Mouse (Mus musculus): Measurements from ENCODE around the gene Scaf11.
"Not testable (repeated sequence)": the region's sequence is repeated elsewhere in the genome, so short reads cannot be mapped to it uniquely, and the experiment has no call there.

Gene Scaf11

DNA sequence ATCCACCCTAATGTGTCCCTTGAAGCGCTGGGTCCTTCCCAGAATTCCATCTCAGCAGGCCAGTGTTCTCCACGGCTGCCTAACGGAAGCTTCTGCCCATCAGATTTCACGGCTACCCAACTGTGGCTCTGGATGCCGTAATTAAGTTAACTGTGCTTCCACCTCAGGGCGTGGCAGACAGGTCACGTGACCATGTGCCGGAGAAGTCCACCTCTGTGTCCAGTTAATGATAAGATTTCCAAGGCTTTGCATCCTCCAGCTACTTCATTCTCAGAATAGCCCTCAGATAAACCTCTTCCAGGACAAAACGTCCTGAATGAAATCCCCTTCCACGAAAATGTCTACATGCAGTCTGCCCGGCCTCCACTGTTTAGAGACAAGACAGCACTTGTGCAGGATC lies 4.4 kb upstream of the Scaf11 start:
- no peak for DNase-seq (ENCODE audit: low spot score in 2 of 2)

DNA sequence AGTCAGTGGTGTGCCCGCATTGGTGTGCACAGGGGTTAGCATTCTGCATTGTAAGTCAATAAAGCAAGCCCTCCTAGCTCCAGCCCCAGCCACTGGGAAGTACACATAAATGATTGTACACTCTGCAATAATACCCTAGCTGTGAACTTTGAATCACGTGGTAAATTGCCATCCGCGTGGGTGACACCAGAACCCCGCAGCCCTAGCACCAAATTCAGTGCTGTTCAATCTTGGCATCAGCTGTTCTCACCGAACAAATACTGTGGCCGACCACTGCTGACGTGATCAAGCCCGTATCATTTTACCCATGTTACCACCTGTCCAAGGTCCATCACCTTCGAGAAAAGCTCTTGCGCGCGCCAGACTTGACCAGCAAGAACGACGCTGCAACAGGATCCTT lies 3.2 kb upstream of the Scaf11 start:
- no peak for DNase-seq (ENCODE audit: low spot score in 2 of 2)

DNA sequence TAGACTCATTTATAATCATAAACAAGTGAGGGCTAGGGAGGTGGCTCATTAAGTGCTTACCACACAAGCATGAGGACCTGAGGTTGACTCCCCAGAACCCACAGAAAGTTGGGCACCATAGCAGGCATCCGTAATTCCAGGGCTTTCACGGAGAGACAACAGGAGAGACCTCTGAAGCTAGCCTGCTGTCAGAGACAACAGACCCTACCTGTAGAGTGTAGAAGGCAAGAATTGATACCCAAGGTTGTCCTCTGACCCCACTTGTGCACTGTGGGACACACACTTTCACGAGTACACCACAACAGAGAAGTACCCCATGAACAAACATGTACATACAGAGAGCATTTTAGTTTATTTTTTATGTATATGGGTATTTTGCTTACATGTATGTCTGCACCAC lies 2.0 kb upstream of the Scaf11 start:
- no peak for DNase-seq (ENCODE audit: low spot score in 2 of 2)

DNA sequence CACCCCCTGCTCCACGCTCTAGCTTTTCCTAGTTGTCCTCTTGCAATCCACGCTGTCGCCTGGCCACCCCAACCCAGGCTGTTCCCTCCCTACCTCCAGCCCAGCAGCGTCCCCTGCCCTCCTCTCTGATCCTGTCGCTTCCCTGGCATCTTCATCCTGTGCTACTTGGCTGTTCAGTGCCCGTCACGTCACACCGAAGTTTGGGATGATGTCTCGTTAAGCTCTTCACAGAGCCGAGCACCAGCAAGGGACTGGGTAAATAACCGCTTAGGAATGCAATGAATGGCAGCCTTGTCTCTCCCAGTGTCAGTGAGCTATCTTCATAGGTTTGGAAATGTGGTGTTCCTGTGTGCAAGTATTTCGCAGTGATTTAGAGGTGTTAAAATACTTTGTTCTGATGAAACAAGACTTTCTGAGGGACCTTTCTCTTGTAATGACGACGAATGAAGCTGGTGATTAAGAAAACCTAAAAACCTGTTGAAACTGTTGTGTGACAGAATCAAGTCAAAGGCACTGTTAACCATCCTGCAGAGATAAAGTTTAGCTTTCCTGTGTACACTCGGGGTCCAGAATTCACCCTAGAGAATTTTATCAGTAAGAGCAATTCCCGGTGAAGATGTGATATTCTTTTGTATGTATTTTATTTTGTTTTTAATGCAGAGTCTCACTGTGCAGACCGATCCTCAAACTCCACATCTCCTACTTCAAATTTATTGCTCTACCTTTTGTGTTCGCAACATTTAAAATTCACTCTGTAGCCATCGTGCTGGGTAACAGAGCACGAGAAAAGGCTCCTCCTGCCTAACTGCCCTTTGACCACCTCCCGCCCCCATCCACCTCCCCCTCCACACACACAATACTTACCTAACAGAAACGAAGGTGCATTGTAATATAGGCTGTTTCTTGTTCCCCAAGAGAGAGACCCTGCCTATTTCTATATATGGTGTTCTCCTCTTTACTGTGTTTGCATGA lies 1.2 kb upstream of the Scaf11 start:
- no peak for DNase-seq (ENCODE audit: low spot score in 2 of 2)

DNA sequence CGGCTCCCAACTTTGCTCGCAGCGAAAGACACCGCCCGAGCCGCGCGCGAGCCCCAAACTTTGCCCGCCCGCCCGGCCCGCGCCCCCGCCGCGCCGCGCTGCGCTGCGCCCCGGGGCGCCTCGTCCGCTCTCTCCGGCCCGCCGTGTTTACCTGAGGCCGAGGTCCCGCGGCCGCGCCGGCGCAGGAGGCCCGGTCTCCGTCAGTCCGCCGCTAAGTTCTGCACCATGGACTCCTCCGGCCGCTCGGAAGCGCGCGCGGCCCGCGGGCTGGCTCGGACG lies 253 bp downstream of the Scaf11 start:
- DNase-seq (ENCODE audit: low spot score in 2 of 2), result no peak

DNA sequence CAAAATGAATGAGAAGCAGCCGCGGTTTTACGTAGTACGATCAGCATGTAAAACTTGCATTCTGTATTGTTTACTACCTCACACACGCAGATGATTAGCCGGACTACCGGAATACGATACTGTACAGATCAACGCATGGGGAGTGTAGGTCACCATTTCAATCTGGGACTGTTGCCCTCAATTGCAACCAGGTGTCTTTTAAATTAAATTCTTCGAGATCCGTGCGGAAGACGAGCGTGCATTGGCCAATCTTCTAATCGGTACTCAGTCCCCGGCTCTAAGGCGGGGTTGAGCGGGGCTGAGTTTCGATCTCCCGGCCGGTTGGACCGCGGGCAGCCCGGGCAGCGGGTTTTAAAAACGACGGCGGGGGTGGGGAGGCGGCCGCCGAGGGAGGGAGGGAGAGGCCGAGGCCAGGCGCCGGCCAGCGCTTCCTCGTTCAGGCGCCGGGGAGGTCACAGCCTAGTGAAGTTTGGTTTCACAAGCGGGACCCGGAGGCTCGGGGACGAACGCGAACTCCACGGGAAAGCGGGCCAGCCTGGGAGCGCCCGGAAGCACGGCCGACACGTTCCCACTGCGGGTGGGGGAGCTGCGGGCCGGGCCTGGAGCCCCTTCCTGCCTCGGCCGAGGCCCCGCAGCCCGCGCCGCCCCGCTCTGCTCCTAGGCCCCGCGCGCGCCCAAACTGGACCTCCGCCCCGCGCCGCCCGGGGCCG lies 747 bp downstream of the Scaf11 start:
- DNase-seq (ENCODE audit: low spot score in 2 of 2), result peak; percentile 62 to 73

DNA sequence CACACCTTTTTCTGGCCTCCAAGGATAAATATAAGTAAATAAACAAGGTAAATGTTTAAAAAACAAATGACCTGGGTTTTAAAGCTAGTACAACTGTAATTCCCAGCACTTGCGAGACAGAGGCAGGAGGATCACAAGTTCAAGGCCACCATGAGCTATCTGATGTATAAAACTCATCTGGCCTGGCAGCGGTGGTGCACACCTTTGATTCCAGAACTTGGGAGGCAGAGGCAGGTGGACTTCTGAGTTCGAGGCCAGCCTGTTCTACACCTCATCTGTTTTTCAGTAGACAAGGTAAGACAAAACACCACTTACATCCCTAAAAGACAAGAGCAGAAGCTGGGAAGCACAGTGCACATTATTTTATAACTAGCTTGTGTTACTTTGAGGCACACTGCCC lies 2.4 kb downstream of the Scaf11 start:
- no peak for DNase-seq (ENCODE audit: low spot score in 2 of 2)

GRCm38 (mm10) chr15:96457338-96457664 lies 3.3 kb downstream of the Scaf11 start:
- no peak for DNase-seq (ENCODE audit: low spot score in 2 of 2)

DNA sequence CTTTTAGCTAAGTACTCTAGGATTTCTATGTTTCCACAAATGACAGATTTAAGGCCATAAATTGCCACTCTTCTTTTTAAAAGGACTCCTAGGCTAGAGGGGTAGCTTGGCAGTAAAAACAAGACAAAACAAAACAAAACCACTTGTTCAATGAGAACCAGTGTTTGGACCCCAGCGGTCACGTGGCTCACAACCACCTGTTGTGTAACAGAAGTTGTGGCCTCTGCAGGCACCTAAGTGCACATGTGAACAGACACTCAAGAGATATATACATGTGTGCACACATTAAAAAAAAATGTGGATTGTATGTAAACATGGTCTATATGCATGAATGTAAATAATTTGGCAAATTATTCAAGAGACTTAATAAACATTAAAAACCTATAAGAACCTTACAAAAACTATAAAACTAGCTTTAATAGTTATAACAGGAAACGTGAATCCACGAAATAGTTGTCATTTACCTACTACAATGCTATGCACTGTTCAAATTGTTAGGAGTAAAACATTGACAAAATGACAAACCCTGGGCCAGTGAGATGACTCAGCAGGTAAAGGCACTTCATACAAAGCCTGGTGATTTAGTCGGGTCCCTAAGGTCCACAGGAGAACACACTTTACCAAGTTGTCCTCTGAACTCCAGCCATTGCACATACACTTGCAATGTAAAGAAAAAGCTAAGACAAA lies 3.8 kb downstream of the Scaf11 start:
- no peak for DNase-seq (ENCODE audit: low spot score in 2 of 2)

DNA sequence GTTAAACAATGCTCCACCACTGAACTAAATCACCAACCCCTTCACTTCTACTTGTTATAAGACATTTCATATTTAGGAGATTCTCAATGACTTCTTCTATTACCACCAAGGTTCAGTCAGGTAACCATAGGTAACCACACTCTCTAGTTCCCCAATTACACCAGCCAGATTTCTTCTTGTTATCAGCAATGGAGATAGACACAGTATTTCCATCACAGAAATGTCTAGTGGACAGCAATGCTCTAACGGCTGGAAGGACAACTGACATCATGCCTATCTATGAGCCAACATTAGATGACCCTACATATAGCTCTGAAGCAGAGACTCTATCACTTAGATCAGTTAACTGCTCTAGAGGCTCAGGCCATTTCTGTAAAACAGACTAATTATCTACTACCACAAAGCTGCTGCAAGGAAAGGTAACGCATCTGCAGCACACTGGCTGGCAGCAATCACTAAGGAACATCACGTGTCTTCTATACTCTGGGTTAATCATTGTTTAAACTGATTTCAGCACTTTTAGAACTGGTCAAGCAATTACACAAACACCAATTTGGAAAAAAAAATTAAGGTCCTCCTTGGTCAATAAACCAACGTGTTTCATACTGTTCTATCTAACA lies 4.9 kb downstream of the Scaf11 start:
- DNase-seq (ENCODE audit: low spot score in 2 of 2), result no peak

GRCm38 (mm10) chr15:96453346-96453745 lies 7.3 kb downstream of the Scaf11 start:
- DNase-seq (ENCODE audit: low spot score in 2 of 2), result no peak

DNA sequence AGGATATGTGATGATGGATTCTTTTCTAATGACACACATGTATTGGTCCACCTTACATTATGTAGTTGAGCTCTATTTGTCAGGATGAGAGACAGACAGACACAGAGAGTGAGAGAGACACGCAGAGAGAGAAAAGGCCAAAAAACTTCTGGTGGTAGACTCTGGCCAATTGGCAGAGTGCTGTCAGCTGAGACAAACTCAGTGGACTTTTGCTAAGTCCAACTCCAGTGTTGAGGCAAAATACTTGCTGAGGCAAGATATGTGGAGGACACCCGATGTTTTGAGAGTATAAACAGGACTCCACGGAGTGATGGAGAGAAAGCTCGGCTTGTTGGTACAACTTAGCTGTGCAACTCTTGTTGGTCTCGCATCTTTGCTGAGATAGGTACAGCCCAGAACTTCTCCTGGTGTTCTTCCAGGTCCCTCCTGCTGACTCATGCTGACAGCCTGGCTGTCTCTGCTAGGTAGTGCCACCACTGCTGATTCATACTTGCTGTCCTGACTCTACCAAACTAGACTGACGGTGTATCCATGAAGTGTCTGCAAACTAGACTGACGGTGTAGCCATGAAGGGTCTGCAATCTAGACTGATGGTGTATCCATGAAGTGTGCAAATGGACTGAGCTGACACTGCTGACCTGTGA lies 11.9 kb downstream of the Scaf11 start:
- peak in 1 of 2 experiments; percentile 16 for DNase-seq (ENCODE audit: low spot score in 2 of 2)

- DNase-seq (ENCODE audit: low spot score in 2 of 2), result no peak
Observed at GRCm38 (mm10) chr15:96446785-96447184, 13.9 kb downstream of the Scaf11 start.

GRCm38 (mm10) chr15:96441480-96441879 lies 19.2 kb downstream of the Scaf11 start:
- not testable (repeated sequence) for DNase-seq (ENCODE audit: low spot score in 2 of 2)

GRCm38 (mm10) chr15:96434202-96434601 lies 26.4 kb downstream of the Scaf11 start:
- no peak for DNase-seq (ENCODE audit: low spot score in 2 of 2)

- no peak for DNase-seq (ENCODE audit: low spot score in 2 of 2)
Observed at GRCm38 (mm10) chr15:96419920-96420319, 40.7 kb downstream of the Scaf11 start.

DNA sequence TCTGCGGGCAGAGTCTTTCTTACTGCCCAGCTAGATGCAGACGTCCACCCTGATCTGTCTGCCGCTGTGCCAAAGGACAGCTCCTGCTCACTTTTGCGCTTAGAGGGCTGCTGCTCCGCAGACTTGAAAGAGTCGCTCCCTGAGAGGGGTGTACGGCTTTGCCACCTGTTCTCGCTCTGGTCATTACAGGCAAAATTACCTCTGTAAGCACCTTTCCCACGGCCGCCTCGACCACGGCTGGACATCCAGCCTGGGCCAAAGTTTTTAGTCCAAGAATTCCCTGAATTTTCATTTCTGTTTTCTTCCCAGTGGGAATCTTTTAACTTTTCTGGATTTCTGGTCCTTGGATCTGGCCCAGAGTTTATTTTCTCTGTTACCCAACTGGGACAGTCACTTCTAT lies 42.5 kb downstream of the Scaf11 start:
- no peak for DNase-seq (ENCODE audit: low spot score in 2 of 2)

GRCm38 (mm10) chr15:96408717-96409121 lies 51.9 kb downstream of the Scaf11 start:
- no peak for DNase-seq (ENCODE audit: low spot score in 2 of 2)

DNA sequence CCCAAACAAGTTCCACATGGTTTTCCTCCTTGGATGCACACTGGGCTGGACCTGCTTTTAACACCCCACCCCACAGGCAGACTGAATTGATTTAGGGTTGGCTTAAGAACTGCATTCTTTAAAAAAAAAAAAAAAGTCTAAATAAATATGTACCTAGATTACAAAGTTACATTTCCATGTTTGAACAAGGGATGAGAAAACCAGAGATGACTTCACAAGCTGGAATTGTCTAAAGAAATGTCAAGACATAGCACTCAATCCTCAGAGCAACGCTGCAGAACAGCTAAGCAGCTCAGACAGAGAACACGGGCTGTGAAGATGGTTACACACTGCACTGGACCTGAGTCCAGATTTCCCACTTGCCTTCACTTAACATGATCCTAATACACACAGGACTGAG lies 53.5 kb downstream of the Scaf11 start:
- DNase-seq (ENCODE audit: low spot score in 2 of 2), result no peak

DNA sequence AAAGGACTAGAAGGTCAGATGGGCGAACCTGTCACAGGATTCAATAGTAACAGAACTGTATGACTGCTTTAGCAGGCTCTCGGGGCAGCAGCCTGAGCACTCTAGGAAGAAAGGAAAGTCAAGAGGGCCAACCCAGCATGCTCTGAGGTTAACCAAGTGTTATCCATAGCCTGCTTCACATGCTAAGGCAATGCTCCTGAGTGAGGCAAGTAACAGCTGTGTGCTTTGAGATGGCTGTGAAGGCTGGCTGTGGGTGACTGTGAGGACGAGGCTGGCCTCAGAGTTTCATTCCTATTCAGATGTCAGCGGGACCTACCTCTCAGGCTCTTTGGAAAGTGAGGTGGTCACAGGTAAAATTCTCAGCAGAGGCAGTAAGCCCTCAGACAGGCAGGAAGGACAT lies 54.4 kb downstream of the Scaf11 start:
- DNase-seq (ENCODE audit: low spot score in 2 of 2), result no peak

DNA sequence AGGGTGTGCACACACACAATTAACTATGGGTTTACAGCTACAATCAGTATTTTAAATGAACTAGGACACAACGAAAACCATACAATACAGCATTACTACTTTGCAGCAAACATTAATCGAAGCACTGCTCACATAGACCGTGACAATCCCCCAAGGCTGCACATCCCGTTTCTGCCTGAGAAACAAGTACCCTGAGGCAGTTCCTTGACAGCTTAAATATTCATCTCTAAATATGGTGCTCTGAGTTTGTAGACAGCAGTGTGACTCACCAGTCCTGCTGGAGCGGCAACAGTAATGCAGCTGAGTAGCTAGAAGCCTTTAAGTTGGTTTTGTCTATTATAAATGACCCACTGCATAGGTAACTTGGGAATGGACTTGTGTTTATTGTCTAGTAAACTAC lies 55.1 kb downstream of the Scaf11 start:
- no peak for DNase-seq (ENCODE audit: low spot score in 2 of 2)

GRCm38 (mm10) chr15:96398333-96398732 lies 62.3 kb downstream of the Scaf11 start:
- DNase-seq (ENCODE audit: low spot score in 2 of 2), result no peak

All from urinary bladder, postnatal 36 days (tissue).